Mouse (Mus musculus) kidney, postnatal 0 days (tissue): ENCODE measurements around the gene Olfr976. TPM values are rescaled to one million over a fixed set of nuclear protein-coding genes. Genes with fewer than 3 reads are reported as not detected.
"Not testable (repeated sequence)": the region's sequence is repeated elsewhere in the genome, so short reads cannot be mapped to it uniquely, and the experiment has no call there.

Experiments
- ATAC-seq: fragments of 200-750 bp; cut with Nextera tagmentation; replicated peaks from 2 replicates; pipeline ENCODE4 v1.8.0; 2017; ENCODE audit warnings: low read depth, moderate number of reproducible peaks, moderate TSS enrichment, moderate library complexity; ENCODE audit not compliant: low FRiP score
- DNase-seq: peaks from one replicate; pipeline ENCODE4 v3.0.0-alpha.2; 2016; ENCODE audit warnings: low spot score
- H3K27ac ChIP-seq: fragments of 300-500 bp; sonication (generic); 2 replicates; pipeline ENCODE4 v1.5.1; 2014; ENCODE audit warnings: mild to moderate bottlenecking
- H3K27me3 ChIP-seq: fragments of 300-500 bp; sonication (generic); 2 replicates; pipeline ENCODE4 v1.6.1; 2014; ENCODE audit warnings: low read length, mixed read lengths; ENCODE audit not compliant: insufficient read depth
- H3K36me3 ChIP-seq: fragments of 300-500 bp; sonication (generic); 2 replicates; pipeline ENCODE4 v1.6.1; 2014; ENCODE audit warnings: low read length, mixed read lengths; ENCODE audit not compliant: insufficient read depth
- H3K4me1 ChIP-seq: fragments of 300-500 bp; sonication (generic); replicated peaks from 2 replicates; pipeline ENCODE4 v1.6.1; 2014; ENCODE audit warnings: antibody characterized with exemption, low read length, mixed read lengths; ENCODE audit not compliant: insufficient read depth
- H3K4me2 ChIP-seq: fragments of 300-500 bp; sonication (generic); 2 replicates; pipeline ENCODE4 v1.6.1; 2014; ENCODE audit warnings: mild to moderate bottlenecking, low read length, moderate library complexity, mixed read lengths
- H3K4me3 ChIP-seq: fragments of 300-500 bp; sonication (generic); replicated peaks from 2 replicates; pipeline ENCODE4 v1.5.1; 2014; ENCODE audit warnings: low read depth, low read length
- H3K9ac ChIP-seq: fragments of 300-500 bp; sonication (generic); 2 replicates; pipeline ENCODE4 v1.6.1; 2014; ENCODE audit warnings: low read depth, low read length
- H3K9me3 ChIP-seq: fragments of 300-500 bp; sonication (generic); replicated peaks from 2 replicates; pipeline ENCODE4 v1.6.1; 2016; ENCODE audit warnings: low read length, inconsistent platforms, mixed read lengths
- CTCF ChIP-seq: IDR thresholded peaks from 2 replicates; pipeline ENCODE4 v1.5.1; 2016; ENCODE audit warnings: antibody characterized with exemption, low read depth, mild to moderate bottlenecking, moderate library complexity
- WGBS: fragments of 180-500 bp; shearing (Covaris S2); extraction: QIAGEN DNeasy Blood & Tissue Kit; methylation state at CpG from one replicate; pipeline ENCODE4 v1.1.7; 2014; 5-methylcytosine and 5-hydroxymethylcytosine counted together
- polyA plus RNA-seq: library from polyadenylated mRNA; unstranded; fragments of >200 nt; fragmentation: Nextera tagmentation; extraction: Ambion mirVana; gene quantifications from 2 replicates; pipeline ENCODE4 v1.2.1, GENCODE M21; 2015

Gene Olfr976
- not detected in 2 replicates for polyA plus RNA-seq

GRCm38 (mm10) chr9:39961033-39961432 is at the start of gene Olfr976:
TSS of gene Olfr976 (minus strand) at chr9:39961133.
- H3K36me3 ChIP-seq, H3K27ac ChIP-seq, H3K9me3 ChIP-seq, H3K4me2 ChIP-seq, H3K4me1 ChIP-seq, ATAC-seq, H3K27me3 ChIP-seq, H3K4me3 ChIP-seq, H3K9ac ChIP-seq, DNase-seq: not testable (repeated sequence)
- WGBS, result 80% methylated on average over 6 of the region's 9 CpGs

GRCm38 (mm10) chr9:40009482-40009881 is 48.5 kb upstream of the Olfr976 start, which contains the start of gene Olfr980:
TSS of gene Olfr980 (minus strand) at chr9:40009582.
- ATAC-seq (no peak), DNase-seq (no peak)
- no peaks in the 10 kb centered on the region for H3K36me3 ChIP-seq
- H3K4me2 ChIP-seq, result no peak within 1 kb of the TSS
- no peak within 1 kb of the TSS for H3K9ac ChIP-seq
- no peaks in the 10 kb centered on the region for H3K27me3 ChIP-seq
- H3K9me3 ChIP-seq, result no peaks in the 10 kb centered on the region
- no peak for TF ChIP-seq CTCF
- no peak within 1 kb of the TSS for H3K27ac ChIP-seq
- H3K4me1 ChIP-seq, result no peaks in the 10 kb centered on the region
- 88% methylated on average over 1 of the region's 1 CpGs for WGBS
- no peak within 1 kb of the TSS for H3K4me3 ChIP-seq

GRCm38 (mm10) chr9:40003365-40003764 is 42.4 kb upstream of the Olfr976 start, which contains the start of gene Olfr979:
TSS of gene Olfr979 (minus strand) at chr9:40003465.
- Histone ChIP-seq H3K4me1 (no peaks in the 10 kb centered on the region), H3K36me3 (no peaks in the 10 kb centered on the region), H3K4me3 (no peak within 1 kb of the TSS), H3K4me2 (no peak within 1 kb of the TSS), H3K9me3 (no peaks in the 10 kb centered on the region), H3K9ac (no peak within 1 kb of the TSS), H3K27me3 (no peaks in the 10 kb centered on the region), H3K27ac (no peak within 1 kb of the TSS)
- ATAC-seq (no peak), DNase-seq (no peak)
- no peak for TF ChIP-seq CTCF
- 95% methylated on average over 1 of the region's 1 CpGs for WGBS

- no peaks in the 10 kb centered on the region for H3K36me3 ChIP-seq
- H3K9ac ChIP-seq, result no peak within 1 kb of the TSS
- no peaks in the 10 kb centered on the region for H3K4me1 ChIP-seq
- no peak for TF ChIP-seq CTCF
- H3K4me3 ChIP-seq, result no peak within 1 kb of the TSS
- no peak for ATAC-seq
- H3K9me3 ChIP-seq, result no peaks in the 10 kb centered on the region
- DNase-seq, result no peak
- no peaks in the 10 kb centered on the region for H3K27me3 ChIP-seq
- H3K4me2 ChIP-seq, result no peak within 1 kb of the TSS
- H3K27ac ChIP-seq, result no peak within 1 kb of the TSS
- whole genome bisulfite sequencing, result 83% methylated on average over 2 of the region's 2 CpGs
Observed at GRCm38 (mm10) chr9:39991813-39992212, 30.9 kb upstream of the Olfr976 start, which contains the start of gene Olfr978. TSS of gene Olfr978 (plus strand) at chr9:39992113.

- not testable (repeated sequence) for H3K4me1 ChIP-seq, DNase-seq, H3K4me3 ChIP-seq, H3K9me3 ChIP-seq, H3K27ac ChIP-seq, H3K27me3 ChIP-seq, H3K36me3 ChIP-seq, ATAC-seq, H3K9ac ChIP-seq, H3K4me2 ChIP-seq
- WGBS, result 85% methylated on average over 1 of the region's 1 CpGs
Observed at GRCm38 (mm10) chr9:39976581-39977145, 15.7 kb upstream of the Olfr976 start.

- H3K4me2 ChIP-seq, result no peak within 1 kb of the TSS
- 53% methylated on average over 1 of the region's 1 CpGs for WGBS
- no peaks in the 10 kb centered on the region for H3K4me1 ChIP-seq
- H3K36me3 ChIP-seq, result no peaks in the 10 kb centered on the region
- no peak within 1 kb of the TSS for H3K4me3 ChIP-seq
- DNase-seq, result no peak
- no peak for TF ChIP-seq CTCF
- H3K27me3 ChIP-seq, result no peaks in the 10 kb centered on the region
- H3K9ac ChIP-seq, result no peak within 1 kb of the TSS
- H3K27ac ChIP-seq, result no peak within 1 kb of the TSS
- H3K9me3 ChIP-seq, result no peaks in the 10 kb centered on the region
- ATAC-seq, result no peak
Observed at GRCm38 (mm10) chr9:39951946-39952345, 9.0 kb downstream of the Olfr976 start, which contains the start of gene Olfr975. TSS of gene Olfr975 (minus strand) at chr9:39952046.

GRCm38 (mm10) chr9:39937201-39937600 is 23.7 kb downstream of the Olfr976 start, which contains the start of gene Olfr974:
TSS of gene Olfr974 (plus strand) at chr9:39937501.
- no peak for TF ChIP-seq CTCF
- DNase-seq (no peak), ATAC-seq (no peak)
- H3K36me3 ChIP-seq, result no peaks in the 10 kb centered on the region
- no peak within 1 kb of the TSS for H3K9ac ChIP-seq
- no peaks in the 10 kb centered on the region for H3K27me3 ChIP-seq
- no peak within 1 kb of the TSS for H3K4me3 ChIP-seq
- H3K9me3 ChIP-seq, result no peaks in the 10 kb centered on the region
- no peak within 1 kb of the TSS for H3K27ac ChIP-seq
- WGBS, result 92% methylated on average over 1 of the region's 1 CpGs
- H3K4me1 ChIP-seq, result no peaks in the 10 kb centered on the region
- no peak within 1 kb of the TSS for H3K4me2 ChIP-seq

GRCm38 (mm10) chr9:39928837-39929236 is 32.1 kb downstream of the Olfr976 start:
- 64% methylated on average over 1 of the region's 1 CpGs for WGBS
- H3K9ac ChIP-seq, H3K4me3 ChIP-seq, H3K27me3 ChIP-seq, H3K27ac ChIP-seq, DNase-seq, H3K9me3 ChIP-seq, H3K4me2 ChIP-seq, H3K36me3 ChIP-seq, H3K4me1 ChIP-seq, ATAC-seq: not testable (repeated sequence)

GRCm38 (mm10) chr9:39927975-39928836 is 32.7 kb downstream of the Olfr976 start:
- H3K4me3 ChIP-seq, H3K4me2 ChIP-seq, DNase-seq, H3K9ac ChIP-seq, H3K36me3 ChIP-seq, H3K4me1 ChIP-seq, H3K27me3 ChIP-seq, ATAC-seq, H3K9me3 ChIP-seq, H3K27ac ChIP-seq: not testable (repeated sequence)
- no CpG with 5 or more reads among the region's 4 CpGs for WGBS
